Mouse (Mus musculus): ENCODE results near the gene Ulk2.
"Not testable (repeated sequence)": the region's sequence is repeated elsewhere in the genome, so short reads cannot be mapped to it uniquely, and the experiment has no call there.

Gene Ulk2

GRCm38 (mm10) chr11:61854988-61855411 is at the start of gene Ulk2:
Gene Ulk2, minus strand, starts transcription at chr11:61855073.
- DNase-seq = peak; percentile 91 to 94

GRCm38 (mm10) chr11:61882183-61882582 is 27.3 kb upstream of the Ulk2 start:
- DNase-seq = no peak

GRCm38 (mm10) chr11:61879921-61880320 is 25.0 kb upstream of the Ulk2 start:
- no peak for DNase-seq

DNA sequence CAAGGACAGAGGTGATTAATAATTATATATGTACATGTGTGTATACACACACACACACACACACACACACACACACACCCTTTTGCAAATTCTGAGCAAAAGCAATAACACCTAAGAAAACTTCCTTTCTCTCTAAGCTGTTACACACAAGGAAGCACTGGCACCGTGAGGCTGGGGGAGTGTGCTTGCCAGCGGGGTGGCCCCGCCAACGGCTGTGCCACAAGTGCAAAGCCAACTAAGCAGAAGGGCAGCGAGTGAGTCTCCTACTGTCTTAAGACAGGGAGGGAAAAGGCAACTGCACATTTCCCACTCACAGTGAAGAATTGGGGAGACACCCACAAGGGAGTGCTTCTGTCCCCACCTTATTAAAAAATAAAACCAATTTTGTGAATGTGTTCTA is 17.0 kb upstream of the Ulk2 start:
- no peak for DNase-seq

DNA sequence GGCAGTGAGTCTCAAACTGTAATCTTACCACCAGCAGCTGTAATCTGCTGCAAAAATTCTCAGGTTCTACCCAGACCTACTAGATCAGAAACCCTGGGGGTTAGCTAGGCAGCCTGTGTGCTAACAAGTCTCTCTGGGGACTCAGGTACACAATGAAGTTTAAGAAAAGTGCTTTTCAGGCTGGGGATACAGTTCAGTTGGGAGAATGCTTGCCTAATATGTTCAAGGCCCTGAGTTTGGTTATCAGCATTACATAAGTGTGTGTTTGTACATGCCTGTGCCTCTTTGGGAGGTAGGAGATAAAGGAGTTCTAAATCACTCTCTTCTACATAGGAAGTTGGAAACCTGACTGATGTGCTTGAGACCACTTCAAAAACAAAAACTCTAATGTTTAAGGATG is 12.0 kb upstream of the Ulk2 start:
- DNase-seq = no peak

GRCm38 (mm10) chr11:61861781-61862547 is 7.1 kb upstream of the Ulk2 start:
- DNase-seq = no peak

DNA sequence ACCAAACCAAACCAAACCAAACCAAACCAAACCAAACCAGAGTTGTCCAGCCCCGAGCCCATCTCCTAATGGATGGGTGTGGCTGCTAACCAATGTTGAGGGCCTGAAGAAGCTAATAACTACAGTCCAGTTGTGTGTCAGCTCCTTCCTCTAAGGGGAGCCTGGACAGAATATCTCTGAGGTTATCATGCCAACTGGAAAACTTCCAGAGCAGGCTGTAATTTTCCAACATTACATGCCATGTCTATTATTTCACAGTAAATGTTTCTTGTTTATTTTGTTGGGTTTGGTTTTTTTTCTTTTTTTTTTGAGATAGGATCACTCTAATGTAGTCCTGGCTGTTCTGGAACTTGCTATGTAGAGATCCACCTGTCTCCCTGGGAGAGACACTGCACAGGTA is 4.4 kb upstream of the Ulk2 start:
- DNase-seq = no peak

DNA sequence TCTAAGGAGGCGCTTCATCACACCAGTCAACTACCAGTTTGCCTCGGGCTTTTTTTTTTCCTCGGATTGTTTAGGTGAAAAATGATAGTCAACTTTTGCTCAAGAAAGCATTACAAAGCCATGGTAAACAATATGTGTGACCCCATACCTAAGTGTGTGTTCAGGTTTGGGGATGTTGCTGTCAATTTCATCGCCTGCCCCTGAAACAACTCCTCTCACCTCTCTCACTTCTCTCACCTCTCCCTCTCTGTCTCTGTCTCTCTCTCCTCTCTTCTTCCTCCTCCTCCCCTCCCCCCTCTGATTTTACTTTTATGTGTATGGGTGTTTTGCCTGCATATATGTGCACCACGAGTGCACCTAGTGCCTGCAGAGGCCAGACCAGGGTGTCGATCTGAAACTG is 666 bp upstream of the Ulk2 start:
- no peak for DNase-seq

DNA sequence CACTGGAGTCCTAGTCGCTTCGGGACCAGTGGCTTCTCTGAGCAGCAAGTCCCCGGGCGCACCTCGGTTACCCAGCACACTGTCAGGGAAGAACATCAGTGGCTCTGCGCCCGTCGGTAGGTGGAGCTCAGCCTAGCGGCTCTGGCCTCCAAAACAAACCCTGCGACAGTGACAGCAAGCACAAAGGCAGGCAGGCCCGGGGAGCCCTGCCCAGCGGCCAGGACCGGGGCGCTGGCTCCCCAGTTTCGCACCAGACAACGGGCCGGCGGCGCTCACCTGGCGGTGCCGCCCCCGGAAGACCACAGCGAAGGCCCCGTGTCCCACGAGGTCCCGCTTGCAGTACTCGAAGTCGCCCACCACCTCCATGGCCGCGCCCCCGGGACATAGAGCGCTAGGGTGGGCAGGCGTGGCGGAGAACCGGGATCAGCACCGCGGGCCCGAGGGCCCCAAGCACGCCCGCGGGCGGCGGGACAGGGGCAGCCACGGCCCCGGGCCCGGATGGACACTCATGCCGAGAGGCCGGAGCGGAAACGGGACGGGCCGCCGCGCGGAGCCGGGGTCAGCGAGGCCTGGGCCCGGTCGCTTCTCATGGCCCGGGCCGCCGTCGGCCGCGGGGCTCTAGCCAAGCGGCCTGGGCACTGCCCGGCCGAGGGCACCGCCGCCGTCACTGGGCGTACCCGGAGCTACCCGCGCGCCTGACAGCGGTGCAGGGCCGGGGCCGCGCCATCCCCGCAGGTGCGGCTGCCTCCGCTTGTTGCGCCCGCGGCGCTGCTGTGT is 474 bp downstream of the Ulk2 start:
- peak; percentile 80 to 88 for DNase-seq

DNA sequence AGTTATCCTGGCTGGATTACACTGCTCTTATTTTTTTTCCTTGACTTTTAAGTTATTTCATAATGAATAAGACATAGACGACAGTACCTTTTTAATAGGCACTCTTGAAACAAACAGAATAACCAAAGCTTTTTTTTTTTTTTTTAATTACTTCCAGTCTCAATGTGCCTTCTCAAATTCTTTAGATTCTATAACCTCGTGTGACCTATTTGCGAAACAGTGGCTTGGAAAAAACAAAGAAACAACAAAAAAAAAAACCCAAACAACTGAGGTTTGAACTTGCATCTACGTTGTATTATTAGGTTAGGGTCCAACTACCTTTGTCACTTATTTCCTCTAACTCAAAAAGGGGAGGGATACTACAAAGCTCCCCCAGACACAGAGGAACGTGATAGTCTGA is 1.2 kb downstream of the Ulk2 start:
- DNase-seq = no peak

DNA sequence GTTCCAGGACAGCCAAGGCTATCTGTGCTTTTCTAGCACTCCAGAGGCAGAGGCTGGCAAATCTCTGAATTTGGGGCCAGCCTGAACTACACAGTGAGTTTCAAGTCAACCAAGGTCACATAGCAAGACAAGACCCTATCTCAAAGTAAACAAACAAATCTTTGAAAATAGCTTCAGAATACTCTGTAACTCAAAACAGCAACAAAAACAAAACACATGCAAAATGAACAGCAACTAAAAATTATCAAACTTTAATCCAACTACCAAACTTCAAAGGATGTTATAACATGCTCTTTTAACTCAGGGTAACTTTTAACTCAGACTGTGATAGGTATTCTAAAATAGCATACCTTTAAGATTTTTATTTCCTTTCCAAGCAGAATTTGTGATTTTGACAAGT is 2.0 kb downstream of the Ulk2 start:
- DNase-seq = no peak

DNA sequence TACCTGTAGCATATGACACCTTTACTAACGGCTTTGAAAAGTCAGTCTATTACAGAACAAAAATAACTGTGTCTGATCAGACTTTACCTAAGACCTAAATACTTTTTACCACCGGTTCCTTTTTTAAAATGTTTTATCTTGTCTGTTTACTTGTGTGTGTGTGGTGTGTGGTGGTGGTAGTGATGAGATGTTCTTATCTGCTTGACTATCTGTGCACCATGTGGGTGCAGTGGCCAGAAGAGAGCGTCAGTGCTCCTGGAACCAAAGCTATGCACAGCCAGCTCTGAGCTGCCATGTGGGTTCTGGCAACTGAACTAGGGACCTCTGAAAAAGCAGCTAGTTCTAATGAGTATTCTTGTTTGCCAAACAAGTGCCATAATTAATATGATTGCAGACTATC is 3.7 kb downstream of the Ulk2 start:
- DNase-seq = no peak

GRCm38 (mm10) chr11:61840663-61841062 is 14.2 kb downstream of the Ulk2 start:
- DNase-seq = not testable (repeated sequence)

DNA sequence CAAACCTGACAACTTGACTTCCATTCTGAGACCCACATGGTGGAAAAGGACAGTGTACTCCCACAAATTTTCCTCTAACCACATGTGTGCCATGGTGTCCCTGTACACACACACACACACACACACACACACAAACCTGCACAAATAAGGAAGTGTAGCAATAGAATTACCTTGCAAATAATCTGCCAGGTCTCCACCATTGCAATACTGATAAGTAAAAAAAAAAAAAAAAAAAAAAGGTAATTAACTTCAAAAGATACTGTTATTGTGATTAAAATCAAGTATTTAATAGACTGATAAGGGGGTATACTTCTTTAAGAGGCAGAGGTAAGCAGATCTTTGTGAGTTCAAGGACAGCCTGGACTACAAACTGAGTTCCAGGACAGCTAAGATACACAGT is 14.9 kb downstream of the Ulk2 start:
- DNase-seq = no peak

- DNase-seq = no peak
These were observed 15.7 kb downstream of the Ulk2 start for GRCm38 (mm10) chr11:61839182-61839581.

- DNase-seq = no peak
These were observed 45.1 kb downstream of the Ulk2 start for GRCm38 (mm10) chr11:61809793-61810192.

DNA sequence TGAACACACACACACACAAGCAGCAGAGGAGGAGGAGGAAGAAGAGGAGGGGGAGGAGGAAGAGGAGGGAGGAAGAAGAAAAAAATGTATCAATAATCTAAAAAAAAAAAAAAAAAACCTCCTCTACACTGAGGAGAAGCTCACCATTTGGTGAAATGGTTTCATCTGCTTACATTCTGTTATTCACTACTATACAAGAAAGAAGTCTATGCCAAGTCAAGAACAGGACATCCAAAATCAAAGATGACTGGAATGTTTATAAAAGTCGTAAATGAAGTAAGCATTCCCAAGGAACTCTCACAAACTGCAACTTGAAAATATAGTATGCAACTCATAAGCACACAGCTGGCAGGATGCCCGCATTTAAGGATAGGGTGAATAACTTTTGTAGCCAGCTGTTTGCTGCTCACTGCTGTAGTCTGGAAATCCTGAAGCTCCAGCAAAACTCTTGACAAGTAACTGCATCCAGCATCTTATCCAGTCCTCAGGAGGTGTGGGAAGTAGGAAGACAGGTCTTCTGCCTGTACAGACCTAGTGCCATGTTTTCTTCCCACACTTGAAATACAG is 46.2 kb downstream of the Ulk2 start:
- peak; percentile 9 to 13 for DNase-seq

GRCm38 (mm10) chr11:61793441-61793840 is 61.4 kb downstream of the Ulk2 start:
- DNase-seq = no peak

- no peak for DNase-seq
These were observed 66.3 kb downstream of the Ulk2 start for GRCm38 (mm10) chr11:61788550-61788949.

GRCm38 (mm10) chr11:61782526-61782925 is 72.3 kb downstream of the Ulk2 start:
- not testable (repeated sequence) for DNase-seq

GRCm38 (mm10) chr11:61774551-61775149 is 80.2 kb downstream of the Ulk2 start:
- DNase-seq = no peak

DNA sequence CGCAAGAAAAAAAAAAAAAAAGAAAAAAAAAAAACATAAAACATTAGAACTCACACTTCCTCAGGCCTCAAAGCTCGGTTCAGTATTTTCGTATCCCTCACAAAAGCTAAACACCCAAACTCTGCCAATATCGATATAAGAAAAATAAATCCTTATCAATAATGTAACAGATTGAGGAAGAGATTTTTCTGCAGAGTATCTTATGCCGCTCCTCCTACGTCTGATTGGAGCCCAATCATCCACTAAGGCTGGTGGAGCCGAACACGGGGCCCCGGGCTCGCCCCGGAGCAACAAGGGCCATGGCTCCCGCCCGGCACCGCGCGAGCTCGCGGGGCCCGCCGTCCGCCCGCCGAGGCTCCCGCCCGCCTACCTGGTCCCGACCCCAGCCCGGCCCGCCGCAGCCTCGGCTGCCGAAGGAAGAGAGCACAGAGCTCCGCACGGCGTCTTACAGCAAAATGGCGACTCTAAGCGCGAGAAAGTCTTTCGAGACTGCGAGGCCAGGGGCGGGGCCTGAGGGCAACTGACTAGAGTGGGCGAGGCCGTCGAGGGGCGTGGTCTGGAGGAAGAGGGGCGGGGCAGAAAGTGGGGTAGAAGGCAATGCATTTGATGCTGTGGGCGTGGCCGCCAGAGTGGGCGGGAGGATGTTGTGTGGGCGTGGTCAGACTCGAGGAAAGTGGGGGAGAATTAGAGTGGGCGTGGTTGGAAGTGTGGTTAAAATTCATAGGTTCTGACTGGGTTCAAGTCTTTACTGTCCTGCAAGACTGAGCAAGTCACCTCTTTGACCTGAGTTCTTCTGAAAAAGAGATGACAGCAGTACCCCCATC is 93.1 kb downstream of the Ulk2 start, which contains the start of gene Prpsap2:
Prpsap2 (minus strand) TSS at position 505 of the 824 bp plus-strand sequence.
- DNase-seq = peak; percentile 100

Measured in kidney, postnatal 4 days (tissue).